Mouse (Mus musculus) gastrocnemius, adult 2 months (tissue): ENCODE results near the gene Gramd1b. TPM values are rescaled to one million over a fixed set of nuclear protein-coding genes. Genes with fewer than 3 reads are reported as not detected.

ENCODE experiments used
- DNase-seq: peaks from one replicate; pipeline ENCODE4 v3.0.0; 2022
- H3K27ac ChIP-seq: fragments of 200-600 bp; 2 replicates; pipeline ENCODE4 v1.8.1; 2022; ENCODE audit warnings: mild to moderate bottlenecking
- H3K4me3 ChIP-seq: fragments of 200-600 bp; 2 replicates; pipeline ENCODE4 v1.8.1; 2022; ENCODE audit warnings: mild to moderate bottlenecking, moderate library complexity
- CTCF ChIP-seq: fragments of 200-600 bp; IDR thresholded peaks from 2 replicates; pipeline ENCODE4 v1.8.1; 2022; ENCODE audit warnings: antibody characterized with exemption, mild to moderate bottlenecking, moderate library complexity
- intact Hi-C: fragments of 180-260 bp; cut with DNase I; formaldehyde crosslinking; loops from one replicate; pipeline ENCODE4 v1.15.1; 2025
- total RNA-seq, 2 experiments: library from RNA; stranded (reverse); gene quantifications; 2 replicates each; pipeline ENCODE4 v1.2.3; 2021

Gramd1b gene
- total RNA-seq, 2 experiments from 2014 or later: 5.3 to 8.2 TPM

- no peak overlapping the region for H3K4me3 ChIP-seq
- intact Hi-C loops: no loop called here
- no peak for DNase-seq
- no peak overlapping the region for H3K27ac ChIP-seq
- TF ChIP-seq CTCF: no peak
These were observed 14.0 kb upstream of the Gramd1b start for GRCm38 (mm10) chr9:40545193-40545592.

DNA sequence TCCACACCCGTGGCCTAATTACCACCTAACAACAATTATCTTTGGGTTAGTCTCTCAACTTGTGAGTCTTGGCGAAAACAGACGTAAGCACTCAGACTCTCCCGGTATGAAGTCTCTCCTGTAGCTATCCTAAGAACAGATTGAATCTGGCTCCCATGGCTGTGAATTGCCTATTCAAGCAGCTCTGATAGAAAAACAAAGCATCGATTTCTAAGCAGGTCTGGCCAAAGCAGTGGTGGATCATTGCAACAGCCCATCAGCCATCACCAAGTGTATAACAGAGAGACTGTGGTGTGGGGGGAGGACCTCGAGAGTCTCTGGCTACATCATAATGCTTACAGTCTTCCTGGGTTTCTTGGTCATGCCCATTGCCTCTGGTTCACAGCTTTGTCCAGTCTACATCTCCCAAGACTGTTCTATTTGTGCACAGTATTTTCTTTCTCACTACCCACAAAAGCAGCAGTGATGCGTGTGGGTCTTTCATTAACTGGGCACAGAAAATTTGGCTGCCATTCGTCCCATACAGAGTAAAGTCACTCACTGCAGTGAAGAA is 8.5 kb upstream of the Gramd1b start:
- intact Hi-C loops: no loop called here
- TF ChIP-seq CTCF: no peak
- DNase-seq: no peak

GRCm38 (mm10) chr9:40537708-40538105 is 6.5 kb upstream of the Gramd1b start:
- peak; percentile 66 for DNase-seq
- no peak for TF ChIP-seq CTCF
- Histone ChIP-seq H3K4me3 (no peak overlapping the region), H3K27ac (no peak overlapping the region)
- intact Hi-C loops: no loop called here

More for the DNA sequence above, 8.5 kb upstream of the Gramd1b start:
- Histone ChIP-seq H3K4me3 (no peak overlapping the region), H3K27ac (no peak overlapping the region)

DNA sequence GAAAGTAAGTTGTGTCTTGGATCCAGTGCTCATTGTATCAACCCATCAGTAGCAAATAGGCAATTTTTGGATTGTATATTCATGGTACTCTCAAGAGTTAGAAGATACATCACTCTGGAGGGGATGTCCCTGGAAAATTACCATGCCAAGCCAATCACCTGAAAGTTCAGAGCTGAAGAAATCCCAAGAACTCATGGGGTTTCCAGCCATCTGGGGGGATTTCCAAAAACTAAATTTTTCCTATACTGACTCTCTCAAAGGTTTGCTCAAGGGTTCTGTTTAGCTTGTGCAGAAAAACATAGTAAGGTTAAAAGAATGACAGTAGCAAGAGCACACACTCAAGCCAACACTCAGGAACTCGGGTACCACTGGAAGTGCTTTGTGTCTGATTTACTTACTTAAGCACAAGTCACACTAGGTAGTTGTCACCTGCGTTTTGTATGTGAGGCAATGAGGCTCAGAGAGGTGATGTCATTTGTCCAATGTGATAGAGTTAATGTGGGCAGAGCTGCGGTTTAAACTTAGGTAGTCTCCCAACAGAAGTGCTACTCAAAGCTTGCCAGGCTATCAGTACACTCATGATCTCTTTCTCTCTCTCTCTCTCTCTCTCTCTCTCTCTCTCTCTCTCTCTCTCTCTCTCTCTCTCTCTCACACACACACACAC is 6.0 kb upstream of the Gramd1b start:
- Histone ChIP-seq H3K4me3 (no peak overlapping the region), H3K27ac (no peak overlapping the region)
- no peak for DNase-seq
- intact Hi-C loops: no loop called here
- TF ChIP-seq CTCF: no peak

DNA sequence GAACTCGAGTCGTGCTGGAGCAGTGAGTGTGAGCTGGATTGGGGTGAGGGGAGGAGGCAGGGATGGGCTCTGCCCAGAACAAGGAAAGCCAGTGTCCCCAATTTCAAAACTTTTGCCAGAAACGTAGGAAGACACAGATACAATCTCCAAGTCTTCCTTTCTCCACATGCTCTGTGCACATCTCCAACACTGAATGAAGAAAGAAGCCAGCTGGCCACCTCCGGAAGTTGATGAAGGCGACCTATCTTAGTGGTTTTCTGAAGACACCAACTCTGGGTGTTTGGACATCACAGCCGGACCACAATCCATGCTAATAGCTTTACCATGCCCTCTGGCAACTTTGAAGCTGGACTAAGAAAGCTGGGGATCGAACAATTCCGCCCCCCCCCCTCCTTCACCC is 647 bp downstream of the Gramd1b start:
- no peak for DNase-seq
- TF ChIP-seq CTCF: no peak
- peak overlapping the region; percentile 68 for H3K4me3 ChIP-seq
- intact Hi-C loops: no loop called here
- H3K27ac ChIP-seq: no peak overlapping the region

DNA sequence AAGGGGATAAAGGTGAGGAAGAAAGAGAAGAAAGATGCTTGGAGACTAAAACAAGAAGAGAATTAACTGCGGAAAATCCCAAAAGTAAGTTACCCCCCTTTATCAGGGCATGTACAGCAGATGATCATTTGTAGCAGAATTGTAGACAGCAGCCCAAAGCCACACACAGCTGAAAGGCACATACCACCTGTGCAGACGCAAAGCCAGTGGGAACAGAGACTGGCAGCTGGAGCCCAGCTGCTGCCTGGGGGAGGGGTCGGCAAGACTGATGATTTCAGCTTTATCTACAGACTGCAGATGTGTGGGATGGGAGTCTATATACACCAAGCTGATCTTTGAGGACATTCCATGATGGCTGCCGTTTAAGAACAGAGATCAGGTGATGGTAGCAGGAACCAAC is 2.5 kb downstream of the Gramd1b start:
- H3K27ac ChIP-seq: no peak overlapping the region
- no peak for DNase-seq
- no peak overlapping the region for H3K4me3 ChIP-seq
- TF ChIP-seq CTCF: no peak
- intact Hi-C loops: no loop called here

DNA sequence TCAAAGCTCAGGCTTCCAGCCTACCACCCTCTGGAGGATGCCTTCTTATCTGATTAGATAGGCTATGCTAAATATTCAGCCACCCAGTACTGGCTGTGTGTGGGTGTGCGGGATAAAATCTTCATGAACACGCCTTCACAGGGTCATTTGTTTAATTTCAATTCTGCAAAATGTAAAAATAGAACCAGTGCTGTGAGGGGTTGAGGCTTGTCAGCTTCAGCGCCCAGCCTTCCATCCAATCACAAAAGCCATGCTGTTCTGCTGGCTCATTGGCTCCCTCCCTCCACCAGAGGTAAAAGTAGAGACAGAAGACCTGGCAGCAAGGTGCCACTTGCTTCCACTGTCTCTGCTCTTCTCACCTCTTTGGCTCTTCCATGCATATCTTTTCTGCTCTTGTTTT is 4.3 kb downstream of the Gramd1b start:
- DNase-seq: no peak
- no peak for TF ChIP-seq CTCF
- intact Hi-C loops: no loop called here
- Histone ChIP-seq H3K4me3 (no peak overlapping the region), H3K27ac (no peak overlapping the region)

DNA sequence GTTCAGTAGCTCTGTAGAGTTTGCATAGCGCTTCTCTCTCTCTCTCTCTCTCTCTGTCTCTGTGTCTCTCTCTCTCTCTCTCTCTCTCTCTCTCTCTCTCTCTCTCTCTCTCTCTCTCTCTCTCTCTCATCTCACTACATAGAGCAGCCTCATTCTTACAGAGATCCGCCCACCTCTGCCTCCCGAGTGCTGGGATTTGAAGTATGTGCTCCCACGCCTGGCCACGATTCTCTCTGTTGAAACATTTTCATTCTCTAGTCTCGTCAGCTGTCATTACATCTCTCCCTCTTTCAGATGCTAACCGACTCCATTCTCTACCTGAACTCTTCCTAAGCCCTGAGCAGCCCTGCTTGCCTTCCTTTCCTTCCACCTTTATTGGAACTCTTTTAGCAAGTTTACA is 9.0 kb downstream of the Gramd1b start:
- Histone ChIP-seq H3K4me3 (no peak overlapping the region), H3K27ac (no peak overlapping the region)
- intact Hi-C loops: no loop called here
- no peak for TF ChIP-seq CTCF
- no peak for DNase-seq

DNA sequence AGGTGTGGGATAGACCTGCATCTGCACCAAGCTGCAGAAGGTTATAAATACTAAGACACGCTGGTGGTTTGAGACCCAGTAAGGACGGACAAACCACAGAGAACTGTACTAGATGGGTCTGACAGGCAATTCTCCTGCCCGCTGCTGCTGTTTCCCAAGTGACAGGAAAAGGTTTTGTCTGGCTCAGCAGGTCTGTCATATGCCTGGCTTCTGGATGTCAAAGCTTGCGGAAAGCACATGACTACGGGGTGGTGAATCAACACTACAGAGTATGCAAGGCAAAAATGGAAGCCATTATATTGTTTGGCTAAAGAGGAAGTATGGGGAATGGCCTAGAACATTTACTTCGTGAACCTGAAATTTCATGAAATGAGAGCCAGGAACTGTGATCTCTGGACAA is 10.1 kb downstream of the Gramd1b start:
- TF ChIP-seq CTCF: no peak
- DNase-seq: no peak
- Histone ChIP-seq H3K27ac (no peak overlapping the region), H3K4me3 (no peak overlapping the region)
- intact Hi-C loops: no loop called here

DNA sequence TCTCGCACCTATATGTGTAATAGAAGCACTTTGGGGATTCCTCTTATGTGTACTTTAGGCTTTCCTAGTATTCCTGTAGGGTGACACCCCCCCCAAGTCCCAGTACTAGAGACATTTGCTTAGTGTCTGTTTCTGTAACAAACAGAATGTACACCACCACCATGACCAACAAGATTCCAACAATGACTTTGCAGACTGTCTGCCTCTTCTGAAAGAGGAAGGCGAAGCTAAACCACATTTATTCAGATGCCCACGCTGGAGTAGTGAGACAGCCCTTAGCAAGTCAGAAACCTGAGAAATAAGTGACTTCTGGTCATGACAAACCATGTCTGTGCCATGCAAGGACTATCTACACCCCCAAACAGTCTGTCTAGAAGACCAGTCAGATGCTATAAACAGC is 11.9 kb downstream of the Gramd1b start:
- DNase-seq: no peak

GRCm38 (mm10) chr9:40511970-40512369 is 19.2 kb downstream of the Gramd1b start:
- no peak for TF ChIP-seq CTCF
- intact Hi-C loops: no loop called here
- Histone ChIP-seq H3K27ac (no peak overlapping the region), H3K4me3 (no peak overlapping the region)
- no peak for DNase-seq

More for the DNA sequence above, 11.9 kb downstream of the Gramd1b start:
- Histone ChIP-seq H3K4me3 (no peak overlapping the region), H3K27ac (no peak overlapping the region)
- no peak for TF ChIP-seq CTCF
- intact Hi-C loops: no loop called here

- no peak overlapping the region for H3K27ac ChIP-seq
- DNase-seq: no peak
- intact Hi-C loops: no loop called here
- TF ChIP-seq CTCF: no peak
- no peak overlapping the region for H3K4me3 ChIP-seq
These were observed 21.7 kb downstream of the Gramd1b start for GRCm38 (mm10) chr9:40509479-40509878.

GRCm38 (mm10) chr9:40506576-40506975 is 24.6 kb downstream of the Gramd1b start:
- DNase-seq: no peak
- TF ChIP-seq CTCF: no peak
- intact Hi-C loops: no loop called here
- Histone ChIP-seq H3K27ac (no peak overlapping the region), H3K4me3 (no peak overlapping the region)
